Mouse (Mus musculus): ENCODE results near the gene Olfr707.
"Not testable (repeated sequence)": the region's sequence is repeated elsewhere in the genome, so short reads cannot be mapped to it uniquely, and the experiment has no call there.

The Olfr707 gene

DNA sequence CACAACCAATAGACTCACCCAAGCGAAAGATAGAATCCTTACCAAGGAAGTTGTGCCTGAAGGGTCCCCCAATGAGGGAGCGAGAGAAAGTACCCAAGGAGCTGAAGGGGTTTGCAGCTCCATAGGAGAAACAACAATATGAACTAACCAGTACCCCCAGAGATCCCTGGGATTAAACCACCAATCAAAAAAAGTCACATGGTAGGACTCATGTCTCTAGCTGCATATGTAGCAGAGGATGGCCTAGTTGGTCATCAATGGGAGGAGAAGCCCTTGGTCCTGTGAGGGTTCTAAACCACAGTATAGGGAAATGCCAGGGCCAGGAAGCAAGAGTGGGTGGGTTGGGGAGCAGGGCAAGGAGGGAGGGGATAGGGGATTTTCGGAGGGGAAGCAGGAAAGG lies at the start of gene Olfr707:
Olfr707 (minus strand) TSS at position 101 of the 400 bp plus-strand sequence.
- DNase-seq (ENCODE audit: low read depth, low spot score), result not testable (repeated sequence)

DNA sequence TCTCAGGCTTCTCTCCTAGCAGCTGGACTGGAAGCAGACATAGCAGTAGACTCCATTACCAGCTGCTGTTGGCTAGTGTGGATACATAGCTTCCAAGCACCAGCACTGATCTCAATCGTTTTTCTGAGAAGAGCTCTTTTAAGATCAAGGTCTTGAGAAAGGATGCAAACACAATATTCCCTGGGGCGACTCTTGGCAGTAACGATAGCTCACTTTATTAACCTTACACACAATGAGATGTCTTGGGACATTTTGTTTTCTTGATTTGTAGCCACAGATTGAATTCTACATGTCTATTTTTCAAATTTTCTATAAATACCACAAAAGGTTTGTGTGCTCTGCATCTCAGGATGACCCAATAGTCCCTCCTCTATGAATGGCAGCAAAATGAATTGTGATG lies 47.2 kb upstream of the Olfr707 start, which contains the start of gene Olfr710:
Olfr710 (minus strand) TSS at position 101 of the 400 bp plus-strand sequence.
- no peak for DNase-seq (ENCODE audit: low read depth, low spot score)

DNA sequence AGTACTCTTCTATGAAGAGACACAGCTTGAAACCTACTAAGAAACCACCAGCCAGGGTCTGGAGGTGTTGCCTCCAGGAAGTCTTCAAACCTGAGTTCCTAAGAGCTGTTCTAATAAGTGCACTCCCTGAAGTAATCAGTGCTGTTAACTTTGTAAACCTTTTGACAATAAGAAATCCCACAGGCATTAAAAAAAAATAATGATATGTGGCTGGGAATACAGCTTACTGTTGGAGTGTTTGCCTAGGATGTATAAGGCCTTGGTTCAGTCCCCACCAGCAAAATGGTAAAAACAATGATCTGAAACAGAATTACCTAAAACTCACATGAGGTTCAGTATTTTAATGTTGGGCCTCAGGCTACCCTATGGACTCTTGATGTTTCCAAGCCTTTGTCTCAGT lies 31.1 kb upstream of the Olfr707 start, which contains the start of gene Olfr709-ps1:
Olfr709-ps1 (minus strand) TSS at position 101 of the 400 bp plus-strand sequence.
- no peak for DNase-seq (ENCODE audit: low read depth, low spot score)

DNA sequence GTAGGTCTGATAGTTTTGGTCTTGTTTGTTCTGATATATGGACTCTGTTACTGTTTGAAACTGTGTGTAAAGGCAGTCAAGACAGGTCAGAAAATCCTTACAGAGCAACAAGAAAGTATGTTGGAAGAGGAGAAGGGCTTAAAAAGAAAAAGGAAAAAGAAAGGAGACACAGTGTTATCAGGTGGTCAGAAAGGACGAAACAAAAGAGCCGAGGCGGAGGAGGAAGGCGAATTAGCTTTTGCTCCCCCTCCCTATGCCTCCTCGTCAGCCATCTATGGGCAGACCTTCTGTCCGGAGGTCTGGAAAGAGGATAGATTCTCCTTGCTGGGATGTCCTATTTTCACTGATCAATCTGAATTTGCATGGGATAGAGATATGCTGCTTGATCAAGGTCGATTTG lies 19.9 kb upstream of the Olfr707 start:
- not testable (repeated sequence) for DNase-seq (ENCODE audit: low read depth, low spot score)

DNA sequence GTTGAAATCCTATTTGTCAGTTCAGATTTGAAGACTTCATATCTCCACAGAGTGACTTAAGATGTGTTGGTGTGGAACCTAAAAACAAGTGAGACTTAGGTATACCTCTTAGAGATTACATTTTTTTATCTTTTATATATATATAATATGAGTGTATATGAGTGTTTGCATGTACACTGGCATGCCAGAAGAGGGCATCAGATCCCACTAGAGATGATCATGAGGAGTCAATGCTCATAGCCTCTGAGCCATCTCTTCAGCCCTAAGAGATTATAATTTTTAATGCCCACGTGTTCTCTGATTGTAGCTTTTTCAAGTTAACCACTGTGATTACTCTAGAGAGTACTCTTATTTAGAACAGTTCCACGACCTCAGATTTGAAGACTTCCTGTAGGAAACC lies 6.6 kb upstream of the Olfr707 start, which contains the start of gene Olfr1532-ps1:
Olfr1532-ps1 (plus strand) TSS at position 326 of the 400 bp plus-strand sequence.
- DNase-seq (ENCODE audit: low read depth, low spot score), result no peak

DNA sequence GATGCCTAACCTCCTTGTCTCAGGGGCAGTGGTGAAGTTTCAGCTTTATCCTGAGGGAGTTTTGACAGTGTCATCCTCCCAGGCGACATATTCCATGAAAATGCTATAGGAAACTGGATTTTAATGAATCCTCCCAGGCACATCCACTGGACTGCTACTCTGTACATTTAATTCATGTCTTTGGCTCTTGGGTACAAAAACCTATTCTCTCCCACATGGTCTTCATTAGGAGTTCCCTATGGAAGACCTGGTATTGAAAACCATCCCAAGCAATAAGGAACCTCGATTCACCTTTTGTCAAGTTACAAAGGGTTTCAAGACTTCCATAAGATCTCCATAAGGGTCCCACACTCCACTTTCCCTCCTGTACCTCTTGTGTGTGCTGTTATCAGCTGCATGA lies 13.0 kb downstream of the Olfr707 start, which contains the start of gene Olfr706:
Olfr706 (minus strand) TSS at position 101 of the 400 bp plus-strand sequence.
- DNase-seq (ENCODE audit: low read depth, low spot score), result no peak

DNA sequence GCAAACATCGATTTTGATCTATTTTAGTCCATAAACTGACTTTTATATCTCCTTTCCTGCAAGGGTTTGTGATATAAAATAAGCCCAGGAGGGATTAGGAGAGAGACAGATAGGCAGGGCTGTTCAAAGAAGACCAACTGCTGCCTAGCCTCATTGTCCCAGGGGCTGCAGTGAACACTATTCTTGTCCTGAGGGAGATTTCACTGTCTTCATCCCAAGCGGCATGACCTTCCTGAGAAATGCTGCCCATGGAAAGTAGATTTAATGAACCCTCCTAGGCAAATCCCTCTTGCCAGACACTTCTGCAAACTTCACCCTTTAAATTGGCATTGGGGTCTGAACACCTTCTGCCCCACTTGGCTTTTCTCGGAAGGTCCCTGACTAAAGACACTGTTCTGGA lies 24.2 kb downstream of the Olfr707 start, which contains the start of gene Olfr705:
Olfr705 (minus strand) TSS at position 101 of the 400 bp plus-strand sequence.
- DNase-seq (ENCODE audit: low read depth, low spot score), result no peak

DNA sequence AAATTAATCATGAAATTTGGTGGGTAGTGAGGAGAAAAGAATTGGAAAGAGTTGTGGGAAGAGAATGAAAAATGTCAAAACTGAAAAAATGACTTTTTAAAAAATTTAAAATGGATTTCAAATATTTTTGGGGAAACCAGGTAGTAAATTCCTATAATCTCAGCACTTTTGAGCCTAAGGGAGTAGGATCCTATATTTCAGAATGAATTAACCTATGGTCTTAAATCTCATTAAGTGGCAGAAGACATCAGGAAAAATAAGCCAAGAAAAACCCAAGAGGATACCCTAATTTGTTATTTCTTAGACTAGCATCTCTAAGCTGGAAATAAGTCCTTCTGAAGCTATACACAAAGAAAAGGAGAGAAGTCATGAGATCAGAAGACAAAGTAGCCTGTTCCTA lies 38.2 kb downstream of the Olfr707 start, which contains the start of gene Olfr704:
Olfr704 (plus strand) TSS at position 301 of the 400 bp plus-strand sequence.
- DNase-seq (ENCODE audit: low read depth, low spot score), result no peak

DNA sequence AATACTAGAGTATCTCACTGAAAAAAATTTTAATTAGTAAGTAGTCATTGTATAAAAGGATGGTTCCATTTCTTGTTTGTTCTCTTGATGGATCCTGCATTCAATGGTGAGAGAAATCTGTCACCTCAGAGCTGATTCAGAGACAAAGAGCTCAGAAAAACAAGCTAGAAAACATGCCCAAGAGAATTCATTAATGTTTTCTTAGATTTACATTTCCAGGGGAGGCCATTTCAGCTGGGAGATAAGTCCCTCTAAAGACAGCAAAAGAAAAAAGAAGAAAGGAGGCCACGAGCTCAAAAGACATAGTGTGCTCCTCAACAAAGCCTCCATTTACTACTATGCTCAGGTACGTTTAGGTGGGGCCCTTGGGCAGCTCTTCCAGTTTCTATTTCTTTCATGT lies 58.0 kb downstream of the Olfr707 start, which contains the start of gene Olfr703:
Olfr703 (plus strand) TSS at position 301 of the 400 bp plus-strand sequence.
- DNase-seq (ENCODE audit: low read depth, low spot score), result no peak
